ENCODE assay signal across 11 mouse cellular contexts in the genomic region with DNA sequence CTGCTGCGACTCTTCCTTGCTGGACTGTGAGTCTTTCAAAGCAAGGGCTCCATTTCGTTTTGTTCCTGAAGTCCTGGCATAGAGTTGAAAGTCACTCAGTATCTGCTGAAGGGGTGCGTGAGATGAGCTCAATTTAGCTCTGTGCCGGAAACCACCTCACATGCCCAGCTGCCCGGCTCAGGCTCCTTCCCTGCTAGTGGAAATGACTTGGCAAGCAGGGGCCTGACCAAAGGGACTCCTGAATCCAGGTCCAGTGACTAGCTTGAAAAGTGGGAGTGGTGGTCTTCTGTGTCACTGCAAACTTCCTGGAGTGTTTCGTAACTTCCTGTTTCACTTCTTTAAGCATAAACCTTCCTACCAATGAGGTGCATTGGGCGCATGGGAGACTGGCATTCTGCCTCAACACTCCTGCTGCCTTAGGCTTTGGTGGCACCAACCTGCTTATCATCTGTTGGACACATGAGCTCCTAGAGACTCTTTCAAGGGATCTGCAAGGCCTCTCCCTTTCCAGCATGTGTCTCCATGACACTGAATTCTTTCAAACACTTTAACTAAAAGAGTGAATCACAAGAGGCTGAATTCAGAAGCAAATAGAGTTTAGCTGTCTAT. TPM values are rescaled to one million over a fixed set of nuclear protein-coding genes. Genes with fewer than 3 reads are reported as not detected.
DNase-seq lines count a peak whose midpoint lies in the region; ATAC-seq and TF ChIP-seq lines count a peak whose summit lies in the region.
"Had no signal": no experiment of that assay in that cellular context is flagged by ENCODE, and none has a peak within 500 bp of the region (broad histone marks: within the 10 kb centered on the region; RNA-seq: fewer than 3 reads in every experiment).

No protein-coding gene starts in this region.

- H3K36me3 ChIP-seq in heart, embryonic 12.5 days = no peaks in the 10 kb centered on the region
- no peaks in the 10 kb centered on the region for H3K36me3 ChIP-seq in forebrain, embryonic 15.5 days
- H3K36me3 ChIP-seq: embryonic facial prominence, embryonic 13.5 days; limb, embryonic 13.5 days; stomach, embryonic 15.5 days had no signal

- no peak for TF ChIP-seq POLR2A in bone marrow, adult 2 months (IDR thresholded peaks at IDR 0.05; ENCODE audit: borderline replicate concordance, control insufficient read depth, low read depth, low read length)

- no peaks in the 10 kb centered on the region for H3K27me3 ChIP-seq in heart, embryonic 12.5 days (replicated peaks)
- no peaks in the 10 kb centered on the region for H3K27me3 ChIP-seq in forebrain, embryonic 15.5 days
- H3K27me3 ChIP-seq: embryonic facial prominence, embryonic 13.5 days; limb, embryonic 13.5 days; stomach, embryonic 15.5 days had no signal

- peak; percentile 55 for DNase-seq in layer of hippocampus, adult 9-11 months
- no peak for DNase-seq in layer of hippocampus, postnatal 36 days
- no peak for DNase-seq in left cerebral cortex, postnatal 36 days (ENCODE audit: low spot score in 2 of 2)
- no peak for DNase-seq in ovary, adult 18-20 months (ENCODE audit: low spot score)

- no peak overlapping the region for H3K4me2 ChIP-seq in heart, embryonic 12.5 days
- no peak overlapping the region for H3K4me2 ChIP-seq in forebrain, embryonic 15.5 days (replicated peaks)
- H3K4me2 ChIP-seq: embryonic facial prominence, embryonic 13.5 days; limb, embryonic 13.5 days; stomach, embryonic 15.5 days had no signal

- H3K9me3 ChIP-seq in heart, embryonic 12.5 days (replicated peaks) = no peaks in the 10 kb centered on the region
- no peaks in the 10 kb centered on the region for H3K9me3 ChIP-seq in forebrain, embryonic 15.5 days
- H3K9me3 ChIP-seq: embryonic facial prominence, embryonic 13.5 days; limb, embryonic 13.5 days; stomach, embryonic 15.5 days had no signal

- intact Hi-C loops in left cerebral cortex, postnatal 36 days (cut with DNase I) = no loop called here

- H3K27ac ChIP-seq in bone marrow, adult 2 months (ENCODE audit: control insufficient read depth, insufficient read depth, low read depth, low read length, poor library complexity) = peak overlapping the region; percentile 31
- H3K27ac ChIP-seq in heart, embryonic 12.5 days (ENCODE audit: poor library complexity, severe bottlenecking) = peak overlapping the region; percentile 19
- H3K27ac ChIP-seq in forebrain, embryonic 15.5 days (replicated peaks) = no peak overlapping the region
- H3K27ac ChIP-seq: limb, embryonic 13.5 days; stomach, embryonic 15.5 days had no signal

- ATAC-seq in heart, embryonic 12.5 days (ENCODE audit: insufficient number of reproducible peaks, low FRiP score) = no peak
- ATAC-seq in megakaryocyte, adult 5-6 weeks (ENCODE audit: poor library complexity, severe bottlenecking) = peak; percentile 94
- no peak for ATAC-seq in forebrain, embryonic 15.5 days (replicated peaks)

- no peak overlapping the region for H3K4me3 ChIP-seq in bone marrow, adult 2 months (replicated peaks; ENCODE audit: control insufficient read depth, low read depth, low read length)
- H3K4me3 ChIP-seq in heart, embryonic 12.5 days = no peak overlapping the region
- H3K4me3 ChIP-seq in forebrain, embryonic 15.5 days = no peak overlapping the region
- H3K4me3 ChIP-seq: embryonic facial prominence, embryonic 13.5 days; limb, embryonic 13.5 days; stomach, embryonic 15.5 days had no signal

- peaks cover 2% of the 10 kb centered on the region; the same call in 1 of the 2 replicates for H3K4me1 ChIP-seq in bone marrow, adult 2 months (ENCODE audit: control insufficient read depth, insufficient read depth, low read length)
- H3K4me1 ChIP-seq in heart, embryonic 12.5 days (replicated peaks) = peaks cover 37% of the 10 kb centered on the region
- H3K4me1 ChIP-seq in forebrain, embryonic 15.5 days = peaks cover 18% of the 10 kb centered on the region

- no peak overlapping the region for H3K9ac ChIP-seq in heart, embryonic 12.5 days
- no peak overlapping the region for H3K9ac ChIP-seq in forebrain, embryonic 15.5 days (replicated peaks)
- H3K9ac ChIP-seq: embryonic facial prominence, embryonic 13.5 days; limb, embryonic 13.5 days; stomach, embryonic 15.5 days had no signal

- no peak for TF ChIP-seq CTCF in bone marrow, adult 2 months (IDR thresholded peaks at IDR 0.05; ENCODE audit: control insufficient read depth, insufficient read depth, low read length)

- 19% methylated on average over 7 of the region's 7 CpGs for WGBS in bone marrow, adult 2 months
- WGBS in heart, embryonic 12.5 days = 64% methylated on average over 7 of the region's 7 CpGs
- WGBS in forebrain, embryonic 15.5 days = 87% methylated on average over 7 of the region's 7 CpGs

RNA-seq across cellular contexts. Expression of gene Traf3ip3, which starts 9.7 kb away (rescaled TPM):
- total RNA-seq in layer of hippocampus, postnatal 36 days (2021) = 1 to 10 TPM; 1.1 to 1.3 TPM
- 43.9 and 119 TPM in 2 replicates for polyA plus RNA-seq in bone marrow, adult 2 months (2011; ENCODE audit: insufficient read depth, insufficient read length, low replicate concordance, missing spikeins)
- polyA plus RNA-seq in heart, embryonic 12.5 days (2016; fragmentation: Nextera tagmentation; extraction: Ambion mirVana) = 0.99 and 1.6 TPM in 2 replicates
- 86.6 and 94.4 TPM in 2 replicates for total RNA-seq in megakaryocyte, adult 5-6 weeks (2015)
- 141 and 142 TPM in 2 replicates for total RNA-seq in megakaryocyte, adult 5-6 weeks (2017)
- total RNA-seq in left cerebral cortex, postnatal 36 days (2021) = 1 to 10 TPM; 1.6 to 2.0 TPM
- polyA plus RNA-seq in forebrain, embryonic 15.5 days (2015; fragmentation: Nextera tagmentation; extraction: Ambion mirVana) = 1.3 TPM in 2 replicates

RNA-seq across cellular contexts. Expression of gene Lamb3, which starts 15.7 kb away (rescaled TPM):
- 1 to 10 TPM in 1 of 2 experiments, under 1 TPM in 1; 0.56 to 2.8 TPM for total RNA-seq in layer of hippocampus, postnatal 36 days (2021)
- polyA plus RNA-seq in bone marrow, adult 2 months (2011; ENCODE audit: insufficient read depth, insufficient read length, low replicate concordance, missing spikeins) = 0.82 and 1.0 TPM in 2 replicates
- 2.3 and 2.5 TPM in 2 replicates for polyA plus RNA-seq in heart, embryonic 12.5 days (2016; fragmentation: Nextera tagmentation; extraction: Ambion mirVana)
- 2.2 and 3.4 TPM in 2 replicates for total RNA-seq in megakaryocyte, adult 5-6 weeks (2015)
- total RNA-seq in megakaryocyte, adult 5-6 weeks (2017) = 2.5 and 6.5 TPM in 2 replicates
- total RNA-seq in left cerebral cortex, postnatal 36 days (2021) = 1 to 10 TPM in 1 of 2 experiments, under 1 TPM in 1; 0.89 to 1.6 TPM
- polyA plus RNA-seq in forebrain, embryonic 15.5 days (2015; fragmentation: Nextera tagmentation; extraction: Ambion mirVana) = 0.41 and 0.62 TPM in 2 replicates

RNA-seq across cellular contexts. Expression of gene A130010J15Rik, which starts 23.9 kb away (rescaled TPM):
- 1 to 10 TPM; 4.4 to 5.6 TPM for total RNA-seq in layer of hippocampus, postnatal 36 days (2021)
- polyA plus RNA-seq in bone marrow, adult 2 months (2011; ENCODE audit: insufficient read depth, insufficient read length, low replicate concordance, missing spikeins) = 1.8 and 2.8 TPM in 2 replicates
- 13.4 and 13.9 TPM in 2 replicates for polyA plus RNA-seq in heart, embryonic 12.5 days (2016; fragmentation: Nextera tagmentation; extraction: Ambion mirVana)
- total RNA-seq in megakaryocyte, adult 5-6 weeks (2015) = 4.4 and 4.6 TPM in 2 replicates
- total RNA-seq in megakaryocyte, adult 5-6 weeks (2017) = 4.6 and 5.2 TPM in 2 replicates
- 1 to 10 TPM; 2.6 to 3.2 TPM for total RNA-seq in left cerebral cortex, postnatal 36 days (2021)
- polyA plus RNA-seq in forebrain, embryonic 15.5 days (2015; fragmentation: Nextera tagmentation; extraction: Ambion mirVana) = 14.2 and 15.7 TPM in 2 replicates

RNA-seq across cellular contexts. Expression of gene Irf6, which starts 38.9 kb away (rescaled TPM):
- under 1 TPM; 0.42 to 0.96 TPM for total RNA-seq in layer of hippocampus, postnatal 36 days (2021)
- not detected in 2 replicates for polyA plus RNA-seq in bone marrow, adult 2 months (2011; ENCODE audit: insufficient read depth, insufficient read length, low replicate concordance, missing spikeins)
- polyA plus RNA-seq in heart, embryonic 12.5 days (2016; fragmentation: Nextera tagmentation; extraction: Ambion mirVana) = 4.8 and 6.6 TPM in 2 replicates
- total RNA-seq in megakaryocyte, adult 5-6 weeks (2015) = 0.21 TPM in 1 of 2 replicates, not detected in the other
- total RNA-seq in megakaryocyte, adult 5-6 weeks (2017) = 0.24 and 0.26 TPM in 2 replicates
- total RNA-seq in left cerebral cortex, postnatal 36 days (2021) = 1 to 10 TPM in 1 of 2 experiments, under 1 TPM in 1; 0.99 to 1.7 TPM
- 0.52 and 0.79 TPM in 2 replicates for polyA plus RNA-seq in forebrain, embryonic 15.5 days (2015; fragmentation: Nextera tagmentation; extraction: Ambion mirVana)

Comparison
In these comparisons a context has a peak if more than half of its experiments do, and no peak if none do; other contexts are left out.
1. RNA of gene Traf3ip3, which starts 9.7 kb away (total RNA-seq): 86.6 to 142 TPM in megakaryocyte, adult 5-6 weeks; 1.6 to 2.0 TPM in left cerebral cortex, postnatal 36 days and 1.1 to 1.3 TPM in layer of hippocampus, postnatal 36 days; every median in the first group is over 10 times any median in the second.